Mouse (Mus musculus) limb, embryonic 14.5 days (tissue): ENCODE measurements around the gene Ptgfrn. TPM values are rescaled to one million over a fixed set of nuclear protein-coding genes. Genes with fewer than 3 reads are reported as not detected.
A peak's percentile ranks its signal among the peaks of the same experiment; 100 is the strongest.

Experiments used
- ATAC-seq: fragments of 200-750 bp; cut with Nextera tagmentation; 2 replicates; pipeline ENCODE4 v1.8.0; 2017; ENCODE audit warnings: low read depth, moderate number of reproducible peaks, moderate TSS enrichment; ENCODE audit not compliant: low FRiP score
- DNase-seq: peaks from one replicate; pipeline ENCODE4 v3.0.0-alpha.2; 2015; ENCODE audit warnings: low spot score
- H3K27ac ChIP-seq: fragments of 300-500 bp; sonication (generic); replicated peaks from 2 replicates; pipeline ENCODE4 v1.5.1; 2014; ENCODE audit warnings: low read depth, mild to moderate bottlenecking, low read length, moderate library complexity, mixed read lengths
- H3K27me3 ChIP-seq: fragments of 300-500 bp; sonication (generic); 2 replicates; pipeline ENCODE4 v1.6.1; 2014; ENCODE audit warnings: low read length, mixed read lengths; ENCODE audit not compliant: control insufficient read depth, insufficient read depth
- H3K36me3 ChIP-seq: fragments of 300-500 bp; sonication (generic); 2 replicates; pipeline ENCODE4 v1.6.1; 2014; ENCODE audit warnings: mild to moderate bottlenecking, low read length, moderate library complexity, mixed read lengths; ENCODE audit not compliant: control insufficient read depth, insufficient read depth
- H3K4me1 ChIP-seq: fragments of 300-500 bp; sonication (generic); 2 replicates; pipeline ENCODE4 v1.6.1; 2014; ENCODE audit warnings: antibody characterized with exemption, low read length, mixed read lengths; ENCODE audit not compliant: control insufficient read depth, insufficient read depth
- H3K4me2 ChIP-seq: fragments of 300-500 bp; sonication (generic); replicated peaks from 2 replicates; pipeline ENCODE4 v1.6.1; 2014; ENCODE audit warnings: low read depth, mild to moderate bottlenecking, low read length, moderate library complexity; ENCODE audit not compliant: severe bottlenecking
- H3K4me3 ChIP-seq: fragments of 300-500 bp; sonication (generic); replicated peaks from 2 replicates; pipeline ENCODE4 v1.5.1; 2014; ENCODE audit warnings: low read length
- H3K9ac ChIP-seq: fragments of 300-500 bp; sonication (generic); 2 replicates; pipeline ENCODE4 v1.6.1; 2014; ENCODE audit warnings: mild to moderate bottlenecking, low read depth, low read length, moderate library complexity; ENCODE audit not compliant: severe bottlenecking
- H3K9me3 ChIP-seq: fragments of 300-500 bp; sonication (generic); 2 replicates; pipeline ENCODE4 v1.6.1; 2016; ENCODE audit warnings: low read length; ENCODE audit not compliant: control insufficient read depth
- POLR2A ChIP-seq: fragments of 200-500 bp; IDR thresholded peaks from 2 replicates; pipeline ENCODE4 v1.8.0; 2012; ENCODE audit warnings: inconsistent platforms, mild to moderate bottlenecking, moderate library complexity, borderline replicate concordance; ENCODE audit not compliant: insufficient read depth, insufficient read length; ENCODE audit errors: extremely low read depth
- WGBS: fragments of 180-500 bp; shearing (Covaris S2); extraction: QIAGEN DNeasy Blood & Tissue Kit; methylation state at CpG from one replicate; pipeline ENCODE4 v1.1.7; 2014; 5-methylcytosine and 5-hydroxymethylcytosine counted together
- polyA plus RNA-seq, 2 experiments: library from polyadenylated mRNA; depleted of rRNA in 1 of 2; stranded (reverse) in 1 of 2; unstranded in 1 of 2; fragments of >200 nt; fragmentation: Nextera tagmentation in 1 of 2; extraction: Ambion mirVana in 1 of 2; gene quantifications; 2 replicates each; pipeline versions ENCODE4 v1.2.1 to v1.2.3; 2012 to 2014

Ptgfrn gene
- polyA plus RNA-seq, 2 experiments, result 10.7 to 44.5 TPM

GRCm38 (mm10) chr3:101109558-101110021 is 488 bp downstream of the Ptgfrn start:
- Histone ChIP-seq H3K36me3 (no peaks in the 10 kb centered on the region), H3K4me2 (peak overlapping the region; percentile 79), H3K9ac (peak overlapping the region; percentile 87), H3K9me3 (no peaks in the 10 kb centered on the region), H3K4me1 (peaks cover 16% of the 10 kb centered on the region), H3K27me3 (no peaks in the 10 kb centered on the region), H3K4me3 (peak overlapping the region; percentile 69), H3K27ac (peak overlapping the region; percentile 89)
- under 1% methylated on average over 30 of the region's 47 CpGs for WGBS
- DNase-seq (no peak), ATAC-seq (peak; percentile 6; the same call in 1 of the 2 replicates)
- TF ChIP-seq POLR2A, result no peak

GRCm38 (mm10) chr3:101108848-101109247 is 1.2 kb downstream of the Ptgfrn start:
- ATAC-seq, result no peak
- Histone ChIP-seq H3K4me1 (peaks cover 16% of the 10 kb centered on the region), H3K9me3 (no peaks in the 10 kb centered on the region), H3K36me3 (no peaks in the 10 kb centered on the region), H3K9ac (peak overlapping the region; percentile 87; the same call in 1 of the 2 replicates), H3K4me2 (peak overlapping the region; percentile 79), H3K27ac (no peak overlapping the region; the same call in 1 of the 2 replicates), H3K27me3 (no peaks in the 10 kb centered on the region), H3K4me3 (peak overlapping the region; percentile 69)
- no peak for DNase-seq
- 15% methylated on average over 5 of the region's 5 CpGs for WGBS
- TF ChIP-seq POLR2A, result no peak

GRCm38 (mm10) chr3:101108282-101108681 is 1.8 kb downstream of the Ptgfrn start:
- no peak for TF ChIP-seq POLR2A
- Histone ChIP-seq H3K4me1 (peaks cover 16% of the 10 kb centered on the region), H3K4me3 (0 out of 2 replicates have a peak overlapping the region, but pooled peaks have one; percentile 69), H3K27me3 (no peaks in the 10 kb centered on the region), H3K9ac (no peak overlapping the region), H3K4me2 (peak overlapping the region; percentile 79), H3K36me3 (no peaks in the 10 kb centered on the region), H3K9me3 (no peaks in the 10 kb centered on the region), H3K27ac (no peak overlapping the region)
- ATAC-seq, result no peak
- 52% methylated on average over 3 of the region's 3 CpGs for WGBS
- no peak for DNase-seq

- TF ChIP-seq POLR2A, result no peak
- no peak for DNase-seq
- ATAC-seq, result no peak
- Histone ChIP-seq H3K27me3 (no peaks in the 10 kb centered on the region), H3K4me1 (peaks cover 16% of the 10 kb centered on the region), H3K9ac (no peak overlapping the region), H3K4me2 (no peak overlapping the region), H3K27ac (no peak overlapping the region), H3K4me3 (no peak overlapping the region), H3K36me3 (no peaks in the 10 kb centered on the region), H3K9me3 (no peaks in the 10 kb centered on the region)
- 90% methylated on average over 3 of the region's 3 CpGs for WGBS
These were observed 3.8 kb downstream of the Ptgfrn start for GRCm38 (mm10) chr3:101106326-101106725.

GRCm38 (mm10) chr3:101105486-101105885 is 4.6 kb downstream of the Ptgfrn start:
- Histone ChIP-seq H3K4me3 (no peak overlapping the region), H3K36me3 (no peaks in the 10 kb centered on the region), H3K4me2 (no peak overlapping the region), H3K9ac (no peak overlapping the region), H3K27ac (no peak overlapping the region), H3K9me3 (no peaks in the 10 kb centered on the region), H3K27me3 (no peaks in the 10 kb centered on the region), H3K4me1 (peaks cover 16% of the 10 kb centered on the region)
- ATAC-seq (no peak), DNase-seq (no peak)
- WGBS, result 63% methylated on average over 11 of the region's 11 CpGs
- TF ChIP-seq POLR2A, result no peak
